Mouse (Mus musculus): ENCODE data around the gene H60b. TPM values are rescaled to one million over a fixed set of nuclear protein-coding genes. Genes with fewer than 3 reads are reported as not detected.
"Not testable (repeated sequence)": the region's sequence is repeated elsewhere in the genome, so short reads cannot be mapped to it uniquely, and the experiment has no call there.

The H60b gene
- total RNA-seq, 2 experiments from 2014 or later, result 0.21 to 0.43 TPM

- DNase-seq, result no peak
These were observed 115.4 kb downstream of the H60b start for GRCm38 (mm10) chr10:22273684-22274305.

- no peak for DNase-seq
These were observed 116.2 kb downstream of the H60b start for GRCm38 (mm10) chr10:22274445-22275057.

- DNase-seq, result not testable (repeated sequence)
These were observed 120.1 kb downstream of the H60b start for GRCm38 (mm10) chr10:22278468-22278867.

GRCm38 (mm10) chr10:22282816-22283215, 124.4 kb downstream of the H60b start:
- DNase-seq, result no peak

- no peak for DNase-seq
These were observed 137.3 kb downstream of the H60b start for GRCm38 (mm10) chr10:22295676-22296075.

GRCm38 (mm10) chr10:22297033-22297762, 138.8 kb downstream of the H60b start:
- DNase-seq, result no peak

GRCm38 (mm10) chr10:22297766-22298461, 139.5 kb downstream of the H60b start:
- no peak for DNase-seq

- no peak for DNase-seq
These were observed 140.9 kb downstream of the H60b start for GRCm38 (mm10) chr10:22299324-22299723.

GRCm38 (mm10) chr10:22301641-22302040, 143.3 kb downstream of the H60b start:
- DNase-seq, result no peak

GRCm38 (mm10) chr10:22302344-22303057, 144.1 kb downstream of the H60b start:
- no peak for DNase-seq

- DNase-seq, result no peak
These were observed 145.3 kb downstream of the H60b start for GRCm38 (mm10) chr10:22303736-22304135.

- no peak for DNase-seq
These were observed 147.4 kb downstream of the H60b start for GRCm38 (mm10) chr10:22305801-22306200.

GRCm38 (mm10) chr10:22306452-22306851, 148.1 kb downstream of the H60b start:
- no peak for DNase-seq

GRCm38 (mm10) chr10:22308221-22308620, 149.8 kb downstream of the H60b start:
- no peak for DNase-seq

GRCm38 (mm10) chr10:22322858-22323257, 164.5 kb downstream of the H60b start:
- DNase-seq, result no peak

Other genes with a start within 250 kb of the H60b start
- not detected for gene 4930444G20Rik, start 90.5 kb upstream of the H60b start, total RNA-seq (2021)
- gene E030030I06Rik, start 9.3 kb upstream of the H60b start, total RNA-seq (2021), result 1 to 10 TPM in 1 of 2 experiments, under 1 TPM in 1; 0.52 to 2.8 TPM
- under 1 TPM; 0.16 to 0.50 TPM for gene Raet1e, start within 50 bp of the H60b start, total RNA-seq (2021)
- gene Raet1d, start 202.0 kb downstream of the H60b start, total RNA-seq (2021), result under 1 TPM; 0.38 to 0.63 TPM